Mouse (Mus musculus): ENCODE results near the gene Parp14. TPM values are rescaled to one million over a fixed set of nuclear protein-coding genes. Genes with fewer than 3 reads are reported as not detected.
"Not testable (repeated sequence)": the region's sequence is repeated elsewhere in the genome, so short reads cannot be mapped to it uniquely, and the experiment has no call there.

The Parp14 gene
- total RNA-seq (2017): 16.1 and 20.6 TPM in 2 replicates

DNA sequence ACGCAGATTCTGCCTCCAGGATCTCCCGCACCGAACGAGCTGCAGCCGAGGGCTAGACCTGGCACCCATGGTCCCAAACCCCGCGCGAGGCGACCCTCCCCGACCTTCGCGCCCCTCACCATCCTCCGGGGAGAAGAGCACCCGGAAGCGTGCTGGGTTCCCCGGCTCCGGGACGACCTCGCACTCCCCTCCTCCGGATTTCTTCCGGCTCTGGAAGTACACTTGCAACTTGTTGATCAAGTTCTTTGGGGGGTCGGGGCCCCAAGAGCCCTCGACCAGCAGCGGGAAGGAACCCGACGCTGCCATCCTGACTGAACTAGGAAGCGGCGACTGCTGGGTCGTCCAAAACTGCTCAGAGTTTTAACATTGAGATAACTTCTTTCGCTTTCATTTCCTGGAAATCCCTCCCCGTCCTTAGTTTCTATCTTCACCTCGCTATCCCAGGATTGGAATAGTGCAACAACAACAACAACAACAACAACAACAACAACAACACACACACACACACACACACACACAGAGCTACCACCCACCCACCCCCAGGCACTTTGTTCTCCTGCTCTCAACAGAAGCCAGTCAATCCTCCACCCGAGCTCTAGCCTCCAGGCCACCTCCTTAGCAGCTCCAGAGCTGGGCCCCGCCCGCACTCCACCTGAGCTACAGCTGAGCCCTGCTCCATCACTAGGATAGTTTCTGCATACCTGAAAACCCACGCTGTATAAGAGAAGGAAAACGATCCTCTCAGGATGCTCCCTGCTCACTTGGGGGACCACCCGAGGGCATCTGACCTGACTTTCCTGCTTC, at the start of gene Parp14:
Parp14 (minus strand) TSS at position 497 of the 804 bp plus-strand sequence.
- ATAC-seq (replicated peaks; ENCODE audit: low read depth, poor library complexity, severe bottlenecking): peak; percentile 38

DNA sequence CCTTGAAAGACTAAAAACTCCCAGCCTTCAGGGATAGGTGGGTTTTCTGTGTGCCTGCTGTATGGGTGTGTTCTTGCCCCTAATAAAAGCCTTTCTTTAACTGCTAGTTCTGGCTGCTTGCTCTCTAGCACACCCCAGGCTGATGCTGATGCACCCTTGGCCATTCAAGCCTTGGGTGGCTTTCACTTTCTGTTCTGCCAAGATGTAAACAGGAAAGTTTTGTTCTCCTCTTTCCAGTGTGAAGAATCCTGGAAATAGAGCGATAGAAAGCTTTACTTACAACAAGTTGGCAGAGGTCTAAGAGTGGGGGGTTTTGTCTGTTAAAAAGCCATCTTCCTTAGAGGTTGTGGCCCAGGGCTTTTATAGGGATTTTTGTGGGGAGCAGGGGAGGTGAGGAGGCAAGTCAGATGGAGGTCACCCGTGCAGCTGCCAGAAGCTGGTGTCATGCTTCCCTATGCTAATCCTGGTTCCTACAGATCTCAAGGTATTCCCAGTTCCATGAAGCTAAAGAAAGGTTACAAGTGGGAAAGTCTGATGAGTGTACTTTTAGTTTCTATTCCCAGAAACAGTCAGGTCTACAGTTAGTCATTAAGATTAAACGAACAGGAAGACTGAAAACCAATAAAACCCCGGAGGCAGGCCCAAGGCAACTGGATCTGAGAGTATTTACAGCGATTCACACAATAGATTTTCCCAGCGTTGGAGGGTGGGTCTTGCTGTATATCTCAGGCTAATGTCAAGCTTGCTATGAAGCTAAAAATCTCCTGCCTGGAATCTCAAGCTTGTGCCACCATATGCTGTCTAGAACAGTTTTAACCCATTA, 47.6 kb upstream of the Parp14 start:
- peak; percentile 75 for ATAC-seq (replicated peaks; ENCODE audit: low read depth, poor library complexity, severe bottlenecking)

DNA sequence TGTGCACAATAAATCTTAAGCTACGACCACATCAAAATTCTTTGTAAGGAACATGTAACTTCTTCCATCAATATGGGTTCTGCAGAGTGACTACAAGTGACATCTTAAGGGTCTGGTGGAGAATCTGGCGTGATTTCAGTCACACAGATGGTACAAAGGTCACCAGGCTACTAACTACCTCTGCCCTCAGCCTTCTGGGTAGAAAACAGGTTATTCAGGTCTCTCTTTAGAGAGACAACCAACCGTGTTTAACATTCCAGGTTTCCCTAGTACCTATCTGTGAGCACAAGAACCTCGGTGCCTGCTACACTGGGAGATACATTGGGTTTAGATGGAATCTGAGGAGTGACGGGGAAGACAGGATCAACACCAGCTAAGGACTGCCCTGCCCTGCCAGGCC, 43.0 kb upstream of the Parp14 start:
- ATAC-seq (replicated peaks; ENCODE audit: low read depth, poor library complexity, severe bottlenecking): no peak

DNA sequence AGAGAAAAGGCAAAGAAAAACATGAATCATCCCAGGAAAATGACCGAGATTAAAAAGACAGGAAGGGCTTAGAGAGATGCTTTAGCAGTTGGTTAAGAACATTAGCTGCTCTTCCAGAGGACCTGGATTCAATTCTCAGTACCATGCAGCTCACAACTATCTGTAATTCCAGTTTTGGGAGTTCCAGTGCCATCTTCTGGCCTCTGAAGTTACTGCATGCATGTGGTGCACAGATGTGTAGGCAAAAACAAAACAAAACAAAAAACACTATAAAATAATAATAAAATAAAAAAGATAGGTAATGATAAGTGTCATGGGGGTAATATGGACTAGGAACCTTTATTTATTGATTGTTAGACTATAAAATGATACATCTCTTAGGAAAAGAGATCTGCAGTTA, 42.2 kb upstream of the Parp14 start:
- peak; percentile 79 for ATAC-seq (replicated peaks; ENCODE audit: low read depth, poor library complexity, severe bottlenecking)

DNA sequence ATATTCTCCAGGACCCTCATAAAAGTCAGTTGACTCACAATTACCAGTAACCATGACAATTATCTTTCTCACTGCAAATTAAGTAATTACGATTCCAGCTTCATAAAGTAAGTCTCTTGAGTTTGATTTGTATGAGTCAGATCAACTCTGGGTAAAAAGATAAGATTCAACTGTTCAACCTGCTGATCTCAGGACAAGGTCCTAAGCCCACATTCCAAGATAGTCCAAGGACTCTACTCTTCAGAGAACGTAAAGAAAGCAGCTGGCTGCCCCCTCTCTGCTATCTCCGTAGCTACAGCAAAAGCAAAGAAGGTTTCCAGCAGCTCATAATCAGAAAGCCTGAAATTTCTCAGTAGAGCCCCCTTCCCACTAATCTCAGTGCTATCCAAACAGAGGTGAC, 40.1 kb upstream of the Parp14 start:
- no peak for ATAC-seq (replicated peaks; ENCODE audit: low read depth, poor library complexity, severe bottlenecking)

DNA sequence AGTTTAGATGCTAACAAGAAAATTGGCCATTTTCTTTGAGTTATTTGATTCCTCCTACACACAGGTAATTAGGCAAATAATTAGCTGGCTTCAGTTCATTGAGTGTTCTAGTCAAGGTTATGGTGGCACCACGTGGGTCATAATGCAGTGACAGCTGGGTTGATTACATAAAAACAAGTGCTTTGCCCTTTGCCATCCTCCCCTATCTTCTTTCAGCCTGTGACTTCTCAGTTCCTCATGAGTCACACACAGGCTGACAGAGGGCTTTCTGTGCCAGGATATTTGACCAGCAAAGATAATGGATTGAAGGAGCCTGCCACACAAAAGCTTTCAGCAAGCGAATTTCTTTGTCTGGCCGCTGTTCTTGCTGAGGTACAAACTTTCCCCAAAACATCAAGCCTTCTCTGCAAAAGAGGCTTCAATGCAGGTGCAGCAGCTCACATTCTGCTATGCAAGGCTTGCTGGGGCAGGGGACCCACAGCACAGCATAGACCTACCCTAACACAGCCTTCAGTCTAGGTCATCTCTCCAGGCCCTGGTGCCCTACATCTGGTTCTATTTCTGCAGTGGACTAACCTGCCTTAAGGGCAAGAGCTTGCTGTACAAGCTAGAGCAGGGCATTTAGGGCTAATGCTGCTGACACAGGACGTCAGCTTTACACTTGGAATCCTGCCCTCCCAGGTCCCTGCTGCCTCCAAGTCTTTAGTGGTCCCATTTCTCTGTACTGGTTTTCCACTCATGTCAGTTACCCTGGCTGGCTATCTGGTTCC, 36.3 kb upstream of the Parp14 start:
- ATAC-seq (replicated peaks; ENCODE audit: low read depth, poor library complexity, severe bottlenecking): peak; percentile 29; the same call in 1 of the 2 replicates

DNA sequence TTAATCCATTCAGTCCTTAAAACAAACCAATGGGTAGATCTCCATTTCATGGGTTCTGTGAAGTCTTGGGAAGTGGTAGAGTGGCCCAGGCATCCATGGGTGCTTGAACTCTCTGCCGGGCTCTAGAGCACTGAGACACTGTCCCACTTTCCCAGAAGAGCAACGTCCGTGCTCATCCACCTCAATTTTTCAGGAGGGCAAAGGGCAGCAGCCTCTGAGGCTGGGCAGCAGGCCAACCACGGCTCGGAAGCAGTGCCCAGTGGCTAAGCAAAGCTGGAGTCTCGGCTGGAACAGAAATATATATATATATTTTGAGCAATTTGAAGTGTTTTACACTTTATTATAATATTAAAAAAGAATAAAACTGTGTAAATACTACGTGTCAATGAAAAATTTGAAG, 35.5 kb upstream of the Parp14 start:
- no peak for ATAC-seq (replicated peaks; ENCODE audit: low read depth, poor library complexity, severe bottlenecking)

DNA sequence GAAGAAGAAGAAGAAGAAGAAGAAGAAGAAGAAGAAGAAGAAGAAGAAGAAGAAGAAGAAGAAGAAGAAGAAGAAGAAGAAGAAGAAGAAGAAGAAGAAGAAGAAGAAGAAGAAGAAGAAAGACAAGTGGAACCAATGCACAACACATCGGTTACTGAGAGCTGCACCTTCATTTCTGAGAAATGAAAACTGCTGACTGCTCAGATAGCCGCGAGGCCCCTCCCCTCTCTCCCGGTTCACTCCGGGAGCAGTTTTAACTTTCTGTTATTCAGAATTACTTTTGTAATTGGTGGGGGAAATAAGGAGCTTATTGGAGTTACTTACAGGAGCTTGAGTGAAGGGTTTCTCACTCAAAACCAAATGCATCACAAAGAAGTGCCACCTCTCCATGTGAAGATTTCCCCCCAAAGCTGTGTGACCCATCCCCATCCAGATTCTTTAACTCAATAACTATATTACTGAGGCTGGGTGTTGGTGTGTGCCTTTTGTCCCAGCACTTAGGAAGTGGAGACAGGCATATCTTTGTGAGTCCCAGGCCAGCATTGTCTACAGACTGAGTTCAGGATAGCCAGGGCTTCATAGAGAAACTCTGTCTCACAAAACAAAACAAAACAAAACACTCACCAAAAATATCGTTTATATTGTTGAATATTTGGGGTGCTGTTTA, 34.6 kb upstream of the Parp14 start:
- no peak for ATAC-seq (replicated peaks; ENCODE audit: low read depth, poor library complexity, severe bottlenecking)

DNA sequence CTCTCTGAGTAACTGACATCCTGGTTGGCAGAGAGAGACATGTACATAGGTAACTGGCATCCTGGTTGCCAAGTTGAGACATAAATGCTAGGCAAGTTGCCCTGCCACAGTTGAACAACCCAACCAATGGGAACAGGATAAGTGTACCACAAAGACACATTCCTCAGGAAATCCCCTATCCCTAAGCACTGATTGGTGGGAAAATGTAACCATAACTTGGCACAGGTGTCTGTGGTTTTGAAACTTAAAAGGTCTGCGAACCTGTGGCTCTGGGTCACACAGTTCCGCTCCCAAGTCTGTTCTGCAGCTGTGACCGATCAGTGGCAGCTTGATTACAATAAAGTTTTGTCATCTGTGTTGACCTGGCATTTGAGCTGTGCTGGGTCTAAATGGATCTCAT, 34.0 kb upstream of the Parp14 start:
- ATAC-seq (replicated peaks; ENCODE audit: low read depth, poor library complexity, severe bottlenecking): no peak

DNA sequence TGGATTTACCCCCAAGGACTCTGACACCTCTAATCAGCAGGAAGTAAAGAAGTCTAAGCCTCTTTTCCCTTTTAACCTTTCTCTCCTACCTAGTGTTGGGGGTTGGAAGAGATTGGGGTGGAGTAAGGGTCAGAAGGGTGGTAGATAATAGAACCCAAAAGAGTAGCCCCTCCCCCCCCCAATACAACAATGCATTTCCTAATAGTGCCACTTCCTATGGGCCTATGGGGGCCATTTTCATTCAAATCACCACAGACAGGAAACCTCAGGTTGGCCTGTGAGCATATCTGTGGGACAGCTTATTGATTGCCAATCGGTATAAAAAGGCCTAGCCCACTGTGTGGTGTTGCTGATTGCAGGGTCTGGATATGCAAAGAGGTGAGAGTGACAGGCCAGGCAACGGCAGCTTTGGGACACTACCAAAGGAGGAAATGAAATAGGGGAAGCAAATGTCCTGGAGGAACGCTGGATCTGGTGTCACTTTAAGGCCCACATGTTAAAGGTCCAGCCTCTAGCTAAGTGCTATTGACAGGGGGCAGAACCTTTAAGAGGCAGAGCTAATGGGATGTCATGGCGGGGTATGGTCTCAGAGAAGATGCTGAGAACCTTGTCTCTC, 32.9 kb upstream of the Parp14 start:
- peak; percentile 45 for ATAC-seq (replicated peaks; ENCODE audit: low read depth, poor library complexity, severe bottlenecking)

DNA sequence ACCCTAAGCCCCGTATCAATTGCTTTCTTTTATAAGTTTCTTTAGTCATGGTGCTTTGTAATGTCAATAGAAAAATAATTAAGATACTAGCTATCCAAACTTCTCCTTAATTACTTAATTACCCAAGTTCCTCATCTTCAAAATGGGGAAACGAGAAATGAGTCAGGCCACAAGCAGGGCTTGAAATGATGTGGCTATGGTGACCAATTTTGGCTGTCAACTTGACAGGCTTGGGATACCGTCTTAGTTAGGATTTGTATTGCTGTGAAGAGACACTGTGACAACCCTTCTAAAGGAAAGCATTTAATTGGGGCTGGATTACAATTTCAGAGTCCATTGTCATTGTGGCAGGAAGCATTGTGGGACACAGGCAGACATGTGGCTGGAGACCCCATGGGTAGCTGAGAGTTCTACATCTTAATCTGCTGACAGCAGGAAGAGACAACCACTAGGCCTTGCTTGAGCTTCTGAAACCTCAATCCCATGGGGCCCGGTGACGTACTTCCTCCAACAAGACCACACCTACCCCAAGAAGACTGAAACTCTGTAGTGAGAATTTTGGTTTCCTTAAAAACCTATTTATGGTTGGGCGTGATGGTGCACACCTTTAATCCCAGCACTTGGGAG, 31.8 kb upstream of the Parp14 start:
- peak; percentile 75 for ATAC-seq (replicated peaks; ENCODE audit: low read depth, poor library complexity, severe bottlenecking)

DNA sequence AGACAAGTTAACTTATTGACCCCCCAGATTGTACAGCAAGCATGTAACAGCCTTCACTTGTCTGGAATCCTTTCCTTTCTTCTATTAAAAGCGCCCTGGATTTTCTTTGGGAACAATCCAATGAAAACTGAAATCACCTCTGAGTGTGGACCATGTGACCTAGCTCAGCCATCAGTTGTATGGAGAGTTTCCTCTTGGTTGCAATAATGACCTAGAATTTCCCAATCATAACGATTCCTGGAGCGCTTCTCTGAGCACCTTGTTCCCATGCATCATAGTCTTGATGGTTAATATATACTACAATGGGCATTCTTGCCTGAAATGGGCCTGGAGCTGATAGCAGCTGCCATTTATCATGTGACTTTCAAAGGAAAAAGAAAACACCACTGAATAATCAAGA, 29.2 kb upstream of the Parp14 start:
- ATAC-seq (replicated peaks; ENCODE audit: low read depth, poor library complexity, severe bottlenecking): no peak

DNA sequence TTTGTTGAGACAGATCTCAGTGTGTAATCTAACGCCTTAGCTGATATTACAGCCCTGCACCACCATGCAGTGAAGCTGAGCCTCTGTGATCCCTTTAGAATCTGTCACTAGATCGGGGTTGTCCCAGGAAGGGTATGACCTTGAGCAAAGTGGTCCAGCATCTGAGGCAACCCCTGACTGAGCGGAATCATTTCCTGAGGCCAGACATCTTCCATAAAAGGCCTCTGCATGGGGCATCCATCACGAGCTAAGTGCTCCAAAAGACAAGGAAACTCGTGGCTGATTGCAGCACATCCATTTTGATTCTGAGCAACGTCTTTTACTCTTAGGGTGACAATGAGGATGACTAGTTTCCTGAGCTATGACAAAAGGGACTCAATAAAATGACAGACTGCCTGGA, 23.7 kb upstream of the Parp14 start:
- ATAC-seq (replicated peaks; ENCODE audit: low read depth, poor library complexity, severe bottlenecking): no peak

DNA sequence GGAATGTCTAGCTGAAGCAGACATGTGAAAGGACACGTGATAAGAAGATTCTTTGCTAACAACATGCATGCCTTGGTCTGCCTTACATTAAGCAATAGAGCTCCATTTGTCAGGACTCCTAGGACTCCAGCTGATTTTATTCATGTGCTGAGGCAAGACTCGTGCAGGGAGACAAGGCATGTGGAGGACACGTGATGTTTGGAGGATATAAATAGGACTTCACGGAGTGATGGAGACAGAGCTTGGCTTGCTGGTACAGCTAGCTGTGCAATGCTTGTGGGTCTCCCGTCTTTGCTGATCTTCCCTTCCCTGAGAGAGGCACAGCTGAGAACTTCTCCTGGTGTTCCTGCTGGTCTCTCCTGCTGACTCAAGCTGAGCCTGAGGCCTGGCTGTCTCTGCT, 20.3 kb upstream of the Parp14 start:
- not testable (repeated sequence) for ATAC-seq (replicated peaks; ENCODE audit: low read depth, poor library complexity, severe bottlenecking)

DNA sequence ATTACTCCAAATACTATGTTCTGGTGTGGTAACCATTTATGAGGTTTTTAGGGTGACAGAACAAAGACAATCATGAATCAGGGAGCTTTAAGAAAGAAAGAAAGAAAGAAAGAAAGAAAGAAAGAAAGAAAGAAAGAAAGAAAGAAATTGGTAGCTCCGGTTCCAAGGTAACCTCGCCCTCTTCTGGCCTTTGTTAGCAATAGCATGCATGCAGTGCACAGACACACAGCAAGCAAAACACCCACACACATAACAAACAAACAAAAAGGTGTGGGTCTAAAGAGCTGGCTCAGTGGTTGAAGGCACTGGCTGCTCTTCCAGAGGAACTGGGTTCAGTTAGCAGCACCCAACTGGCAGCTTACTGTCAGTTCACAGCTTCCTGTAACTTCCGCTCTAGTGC, 19.3 kb upstream of the Parp14 start:
- no peak for ATAC-seq (replicated peaks; ENCODE audit: low read depth, poor library complexity, severe bottlenecking)

DNA sequence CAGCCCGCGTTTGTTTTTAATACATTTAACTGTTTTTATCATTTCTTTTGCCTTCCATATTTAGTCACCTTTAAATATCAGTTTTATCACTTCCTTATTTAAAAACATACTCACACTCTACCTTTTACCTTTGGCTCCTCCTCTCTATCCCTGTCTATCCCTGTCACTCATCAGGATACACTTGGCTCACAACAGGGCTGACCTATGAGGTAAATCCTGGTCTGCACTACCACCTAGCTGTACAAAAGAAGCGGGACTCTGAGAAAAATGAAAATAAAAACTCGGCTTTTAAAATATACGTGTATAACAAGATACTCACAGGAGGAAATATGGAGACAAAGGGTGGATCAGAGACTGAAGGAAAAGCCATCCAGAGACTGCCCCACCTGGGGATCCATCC, 17.6 kb upstream of the Parp14 start:
- no peak for ATAC-seq (replicated peaks; ENCODE audit: low read depth, poor library complexity, severe bottlenecking)

DNA sequence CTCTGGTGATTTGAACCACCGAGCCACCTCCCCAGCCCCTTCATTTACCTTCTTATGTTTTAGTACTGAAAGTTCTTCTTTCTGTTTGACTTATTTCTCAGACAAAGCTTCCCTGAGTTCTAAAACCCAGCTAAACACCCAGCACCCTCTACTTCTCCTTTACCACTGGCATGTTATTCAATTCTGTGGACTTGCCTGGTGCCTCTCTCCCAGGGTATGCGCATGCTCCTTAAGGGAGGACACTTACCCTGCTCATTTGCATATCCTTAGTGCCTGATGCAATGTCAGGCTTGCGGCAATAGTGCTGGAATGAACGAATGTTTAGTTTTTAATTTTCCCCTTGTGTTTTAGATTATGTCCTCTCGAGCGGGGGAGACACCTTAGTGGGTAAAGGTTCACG, 16.8 kb upstream of the Parp14 start:
- ATAC-seq (replicated peaks; ENCODE audit: low read depth, poor library complexity, severe bottlenecking): 0 out of 2 replicates have a peak, but pooled peaks have one; percentile 29

DNA sequence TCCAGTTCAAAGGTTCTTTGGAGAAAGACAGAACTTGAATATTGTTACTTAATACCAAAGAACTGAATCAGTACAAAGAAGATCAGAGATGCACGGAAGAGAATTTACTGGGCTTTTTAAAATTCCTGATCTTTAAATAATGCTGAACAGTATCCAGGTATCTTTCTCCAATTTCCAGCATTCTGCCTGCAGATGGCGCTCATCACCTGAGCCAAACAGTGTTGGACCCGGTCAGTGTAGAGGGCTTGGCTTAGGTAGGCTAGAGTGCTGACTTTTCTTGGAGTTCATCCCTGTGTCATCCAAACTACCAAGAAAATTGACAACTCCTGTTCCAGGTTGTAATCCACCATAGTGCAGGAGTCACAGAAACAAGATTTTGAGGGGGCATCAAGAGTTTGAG, 3.1 kb upstream of the Parp14 start:
- ATAC-seq (replicated peaks; ENCODE audit: low read depth, poor library complexity, severe bottlenecking): peak; percentile 73

DNA sequence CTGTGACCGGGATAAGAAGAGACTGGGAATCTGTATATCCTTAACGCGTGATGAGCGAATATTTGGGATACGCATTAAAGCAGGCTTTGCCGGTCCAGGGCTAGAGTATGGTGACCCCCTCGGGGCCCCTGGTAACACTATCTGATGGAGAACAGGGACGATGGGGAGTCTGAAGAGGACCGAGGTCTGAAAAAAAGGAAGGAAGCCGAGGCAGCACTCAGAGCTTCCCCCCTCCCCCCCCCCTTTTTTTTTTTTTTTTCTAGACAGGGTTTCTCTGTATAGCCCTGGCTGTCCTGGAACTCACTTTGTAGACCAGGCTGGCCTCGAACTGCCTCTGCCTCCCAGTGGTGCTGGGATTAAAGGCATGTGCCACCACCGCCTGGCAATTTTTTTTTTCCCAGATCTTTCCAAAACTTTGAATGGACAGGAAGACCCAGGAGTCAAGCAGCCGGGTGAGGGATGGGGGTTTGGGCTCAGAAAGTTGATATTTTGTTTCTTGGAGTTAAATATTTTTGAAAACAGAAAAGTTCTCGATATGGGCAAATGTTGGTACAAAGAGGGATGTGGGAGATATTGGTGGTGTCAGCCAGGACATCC, 1.2 kb upstream of the Parp14 start:
- 0 out of 2 replicates have a peak, but pooled peaks have one; percentile 10 for ATAC-seq (replicated peaks; ENCODE audit: low read depth, poor library complexity, severe bottlenecking)
